Mouse (Mus musculus) lung, adult 2 months (tissue): Measurements from ENCODE around the gene 5730409E04Rik.

Experiments
- CTCF ChIP-seq: fragments of 200-500 bp; IDR thresholded peaks from 2 replicates; pipeline ENCODE4 v1.5.1; 2011; ENCODE audit warnings: mild to moderate bottlenecking, low read length, control low read depth; ENCODE audit not compliant: insufficient read depth
- POLR2A ChIP-seq: fragments of 200-500 bp; IDR thresholded peaks from 2 replicates; pipeline ENCODE4 v1.6.1; 2011; ENCODE audit warnings: low read depth, mild to moderate bottlenecking, control low read depth, low read length, borderline replicate concordance; ENCODE audit errors: extremely low read depth

GRCm38 (mm10) chr4:126661249-126661648, 51.6 kb downstream of the 5730409E04Rik start:
- no peak for TF ChIP-seq POLR2A
- TF ChIP-seq CTCF = no peak
